Mouse (Mus musculus) cerebellum, adult (tissue): ENCODE data around the gene Adgrg1.

Experiments
- ATAC-seq: cut with Nextera tagmentation; 2 replicates; pipeline ENCODE4 v1.9.2; 2017; ENCODE audit warnings: mild to moderate bottlenecking, moderate library complexity, mixed read lengths; ENCODE audit not compliant: insufficient number of reproducible peaks, low FRiP score, low TSS enrichment

Gene Adgrg1

DNA sequence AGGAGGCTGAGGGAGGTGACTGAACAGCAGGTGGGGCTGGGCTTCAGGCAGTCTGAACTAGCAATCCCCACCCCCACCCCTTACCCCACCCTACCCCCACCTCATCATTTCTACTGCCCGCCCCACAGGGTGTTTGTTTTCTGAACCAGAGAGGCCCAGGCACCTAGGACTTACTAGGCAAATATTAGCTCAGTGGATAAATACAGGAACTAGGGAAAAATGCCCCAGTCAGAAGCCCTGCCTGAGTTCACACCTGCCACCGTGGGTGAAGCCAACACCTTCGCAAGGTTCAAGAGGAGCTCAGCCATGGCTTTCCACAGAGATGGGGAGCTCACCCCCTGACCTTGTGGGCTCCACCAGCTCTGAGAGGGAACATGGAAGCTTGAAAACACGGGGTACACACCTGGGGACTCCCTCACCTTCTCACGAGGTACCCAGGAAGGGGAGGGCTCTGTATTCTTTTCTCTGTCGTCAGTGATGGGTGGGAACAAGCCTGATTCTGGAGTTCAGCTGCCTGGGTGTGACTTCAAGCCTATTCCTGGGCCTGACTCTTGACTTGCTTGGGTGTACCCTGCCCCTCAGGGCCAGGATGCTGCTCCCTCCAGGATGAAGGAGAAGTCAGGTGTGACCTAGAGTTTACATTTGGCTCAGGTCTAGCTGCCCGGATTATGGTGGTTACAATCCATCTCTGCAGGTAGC is at the start of gene Adgrg1:
Adgrg1 (plus strand) TSS at position 285 of the 699 bp plus-strand sequence.
- ATAC-seq, result no peak

GRCm38 (mm10) chr8:94928227-94928626 is 46.3 kb upstream of the Adgrg1 start:
- no peak for ATAC-seq

- ATAC-seq, result no peak
These were observed 40.6 kb upstream of the Adgrg1 start for GRCm38 (mm10) chr8:94933918-94934317.

DNA sequence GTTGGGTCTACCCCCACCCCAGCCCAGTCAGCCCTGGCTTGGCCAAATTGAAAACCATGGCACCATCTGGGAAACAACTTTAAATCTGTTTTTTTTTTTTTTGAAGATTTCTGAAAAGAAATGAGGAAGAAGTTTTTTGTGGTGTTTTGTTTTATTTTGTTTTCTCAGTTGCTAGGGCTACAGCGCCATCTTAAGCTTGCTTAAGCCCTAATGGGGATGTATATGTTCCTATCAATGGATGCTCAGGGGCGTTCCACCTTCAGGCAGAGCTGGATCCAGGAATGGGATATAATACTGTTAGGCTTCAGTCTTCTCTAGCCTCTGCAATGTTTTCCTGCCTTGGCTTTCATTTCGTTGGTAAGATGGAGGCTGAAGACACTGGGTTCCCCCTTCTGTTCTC is 39.4 kb upstream of the Adgrg1 start:
- no peak for ATAC-seq

DNA sequence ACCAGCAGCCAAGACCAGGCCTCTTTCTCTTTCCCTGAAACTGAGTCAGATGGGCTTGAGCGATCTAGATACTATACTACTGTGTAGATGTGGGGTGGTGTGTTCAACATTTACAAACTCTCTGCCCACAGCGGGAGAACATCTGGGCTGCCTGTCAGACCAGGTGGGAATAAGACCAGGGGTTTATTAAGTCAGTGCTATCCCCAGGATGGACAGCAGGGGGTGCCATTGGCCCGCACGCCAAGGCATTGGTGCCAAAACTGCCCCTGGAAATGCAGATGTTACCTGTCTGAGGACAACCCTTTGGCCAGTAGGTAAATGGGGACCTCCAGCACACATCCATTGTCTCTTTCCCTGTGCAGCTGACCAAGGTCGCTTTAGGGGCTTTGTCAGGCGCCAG is 32.0 kb upstream of the Adgrg1 start:
- no peak for ATAC-seq

GRCm38 (mm10) chr8:94945185-94945584 is 29.4 kb upstream of the Adgrg1 start:
- ATAC-seq, result no peak

DNA sequence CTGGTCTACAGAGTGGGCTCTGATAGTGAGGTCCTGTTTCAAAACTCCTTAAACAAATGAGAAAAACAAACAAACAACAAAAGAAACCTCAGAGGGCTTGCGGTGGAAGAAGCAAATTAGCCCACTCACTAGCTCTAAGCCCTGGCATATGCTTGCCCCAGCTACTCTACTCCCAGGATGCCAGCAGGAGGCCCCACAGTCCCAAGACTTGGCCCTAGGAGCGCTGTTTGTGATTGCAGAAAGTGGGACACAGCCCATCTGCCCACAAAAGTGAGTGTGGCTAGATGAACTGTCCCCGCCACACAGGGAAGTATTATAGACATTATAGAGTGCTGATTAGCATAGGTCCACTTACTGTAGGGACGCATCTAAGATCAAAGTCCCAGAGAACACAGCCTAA is 26.1 kb upstream of the Adgrg1 start:
- ATAC-seq, result no peak

- no peak for ATAC-seq
These were observed 25.5 kb upstream of the Adgrg1 start for GRCm38 (mm10) chr8:94949010-94949409.

DNA sequence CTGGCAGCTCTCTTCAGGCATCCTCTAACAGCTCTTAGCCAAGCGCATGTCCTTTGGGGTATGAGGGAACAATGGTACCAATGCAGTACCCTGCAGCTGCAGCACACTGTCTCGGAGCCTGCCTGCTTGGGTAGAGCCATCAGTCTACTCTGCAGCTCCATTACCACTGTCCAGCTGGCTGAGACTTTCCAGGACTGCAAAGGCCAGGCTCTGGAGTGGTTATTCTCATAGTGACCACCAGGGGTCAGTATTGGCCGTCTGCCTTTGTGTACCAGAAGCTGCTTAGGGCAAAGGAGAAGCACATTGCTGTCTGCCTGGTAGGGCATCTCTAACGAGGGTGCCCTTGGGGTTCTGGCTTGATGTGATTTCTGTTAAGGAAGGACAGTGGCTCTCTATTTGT is 24.5 kb upstream of the Adgrg1 start:
- peak; percentile 81 for ATAC-seq

- ATAC-seq, result 0 out of 2 replicates have a peak, but pooled peaks have one; percentile 55
These were observed 24.1 kb upstream of the Adgrg1 start for GRCm38 (mm10) chr8:94950458-94950857.

DNA sequence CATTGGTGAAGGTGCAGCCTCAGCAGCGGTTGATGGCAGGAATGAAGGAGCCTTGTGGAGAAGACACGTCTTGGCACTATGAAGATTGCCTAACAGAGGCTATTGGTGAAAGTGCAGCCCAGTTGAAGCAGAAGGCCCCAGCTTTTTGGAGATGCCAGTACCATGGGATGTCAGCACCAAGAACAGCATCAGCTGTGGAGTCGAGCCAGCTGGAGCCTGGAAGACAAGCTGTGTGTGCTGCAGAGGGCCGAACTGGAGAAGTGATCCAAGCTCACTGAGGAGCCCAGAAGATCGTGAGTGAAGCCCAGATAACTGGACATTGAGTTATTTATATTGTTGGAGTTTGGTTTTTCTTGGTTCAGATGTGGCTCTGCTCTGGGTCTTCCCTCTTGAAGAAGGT is 22.5 kb upstream of the Adgrg1 start:
- no peak for ATAC-seq

DNA sequence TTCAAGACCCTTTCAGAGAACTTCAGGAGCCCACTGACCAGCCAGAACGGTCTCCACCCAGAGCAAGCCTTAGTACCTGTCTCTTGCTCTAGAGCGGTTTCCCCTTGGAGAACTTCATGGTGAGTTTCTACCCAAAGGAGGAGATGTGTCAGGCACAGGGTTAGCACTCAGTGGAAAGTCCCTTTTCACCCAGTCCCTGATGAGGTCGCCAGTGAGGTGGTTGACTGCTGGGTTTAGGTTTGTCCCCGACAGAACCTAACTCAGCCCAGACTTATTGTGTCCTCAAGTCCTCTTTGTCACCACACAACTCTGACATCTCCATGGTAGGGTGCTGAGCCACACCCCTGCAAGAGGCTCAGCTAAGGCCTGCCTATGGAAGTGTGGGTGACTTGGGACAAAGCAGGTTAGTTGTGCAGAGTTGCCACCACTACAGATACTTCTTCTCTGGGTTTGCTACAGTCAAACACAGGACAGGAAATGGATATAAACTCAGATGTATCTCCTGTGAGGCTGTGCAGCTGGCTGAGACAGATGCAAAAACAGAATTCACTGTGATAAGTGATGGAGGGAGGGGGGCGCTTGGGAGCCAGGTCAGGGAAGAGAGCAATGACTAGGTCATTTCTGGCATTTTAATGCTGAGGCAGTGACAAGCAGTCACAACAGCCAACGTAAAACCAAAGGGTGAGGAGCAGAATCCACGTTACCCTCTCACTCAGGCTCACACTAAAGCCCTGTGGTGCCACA is 20.8 kb upstream of the Adgrg1 start:
- ATAC-seq, result no peak

GRCm38 (mm10) chr8:94954368-94954737 is 20.2 kb upstream of the Adgrg1 start:
- no peak for ATAC-seq

- no peak for ATAC-seq
These were observed 19.4 kb upstream of the Adgrg1 start for GRCm38 (mm10) chr8:94954921-94955758.

- ATAC-seq, result no peak
These were observed 18.4 kb upstream of the Adgrg1 start for GRCm38 (mm10) chr8:94956078-94956574.

DNA sequence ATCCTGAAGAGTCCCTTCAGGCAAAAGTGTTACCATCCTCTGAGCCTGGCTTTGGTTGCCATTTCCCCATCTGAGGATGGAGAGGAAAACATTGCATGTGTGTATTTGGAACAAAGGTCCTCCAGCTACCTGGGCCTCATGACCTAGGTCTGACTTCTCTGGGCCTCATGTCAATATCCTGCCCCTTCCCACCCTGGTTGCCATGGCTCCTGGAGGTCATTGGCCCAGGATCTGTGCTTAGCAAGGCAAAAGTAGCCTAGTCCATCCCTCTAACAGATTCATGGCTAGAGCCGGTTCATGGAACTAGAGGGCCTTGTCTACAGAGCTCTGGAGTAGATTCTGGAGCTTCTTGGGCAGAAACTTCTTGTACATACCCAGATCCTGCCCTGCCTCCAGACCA is 12.3 kb upstream of the Adgrg1 start:
- no peak for ATAC-seq

DNA sequence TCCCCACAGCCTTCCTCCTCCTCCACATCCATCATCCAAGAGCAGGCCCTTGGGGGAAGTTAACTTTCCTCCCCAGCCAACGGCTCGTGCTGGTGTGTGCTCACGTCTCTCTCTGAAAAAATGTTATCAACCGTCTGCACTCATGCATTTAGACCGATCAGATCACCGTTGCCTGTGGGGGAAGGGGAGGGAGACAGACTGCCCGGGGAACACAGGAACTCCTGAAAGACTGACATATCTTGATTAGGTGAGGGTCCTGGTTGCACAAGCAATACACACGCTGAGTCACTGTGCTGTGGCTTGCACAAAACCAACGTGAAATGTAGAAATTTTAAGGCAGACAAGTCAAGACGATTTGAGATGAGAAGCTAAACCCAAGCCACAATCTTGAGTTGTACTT is 9.7 kb upstream of the Adgrg1 start:
- no peak for ATAC-seq

DNA sequence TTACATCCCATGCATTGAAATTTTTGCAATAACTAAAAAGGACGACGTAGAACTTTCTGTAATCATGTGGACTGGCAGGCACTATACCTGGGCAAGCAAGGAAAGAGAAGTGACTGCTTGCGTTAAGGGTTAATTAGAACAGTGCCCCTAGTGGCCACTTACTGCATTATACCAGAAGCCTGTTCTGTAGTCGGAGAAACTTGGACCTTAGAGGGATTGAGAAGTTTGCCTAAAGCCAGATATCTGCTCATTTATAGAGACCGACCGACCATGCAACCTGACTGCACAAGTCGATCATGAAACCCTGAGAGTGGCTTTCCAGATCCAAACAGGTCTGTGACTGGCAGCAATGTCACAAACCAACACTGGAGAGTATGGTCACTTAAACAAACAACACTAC is 8.0 kb upstream of the Adgrg1 start:
- no peak for ATAC-seq

GRCm38 (mm10) chr8:94967071-94967470 is 7.5 kb upstream of the Adgrg1 start:
- ATAC-seq, result no peak

DNA sequence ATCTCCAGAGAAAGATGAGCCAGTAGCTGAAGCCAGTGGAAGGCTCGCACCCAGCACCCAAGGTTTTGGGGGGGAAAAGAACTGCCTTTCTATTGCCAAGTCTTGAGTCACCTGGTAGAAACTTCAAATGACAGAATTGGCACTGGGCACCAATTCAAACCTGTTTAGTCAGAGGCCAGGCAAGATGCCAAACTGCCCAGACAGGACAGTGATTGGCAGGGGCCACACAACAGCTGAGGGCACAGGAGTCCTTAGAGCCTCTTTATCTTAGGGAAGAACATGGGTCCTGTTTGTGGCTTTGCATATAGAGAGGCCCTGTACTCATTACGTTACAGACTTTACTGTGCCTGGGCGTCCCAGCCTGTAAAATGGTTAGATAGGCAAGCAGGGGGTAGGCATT is 7.0 kb upstream of the Adgrg1 start:
- ATAC-seq, result no peak

- no peak for ATAC-seq
These were observed 1.3 kb upstream of the Adgrg1 start for GRCm38 (mm10) chr8:94973270-94973669.
